Mouse (Mus musculus) G1E-ER4 (cell line): ENCODE results near the gene Acot8. TPM values are rescaled to one million over a fixed set of nuclear protein-coding genes. Genes with fewer than 3 reads are reported as not detected.

ENCODE experiments used
- GATA1 ChIP-seq: IDR thresholded peaks from one replicate; pipeline ENCODE4 v1.8.0; 2012; ENCODE audit warnings: low read length, inconsistent platforms
- polyA plus RNA-seq: library from polyadenylated mRNA; stranded (reverse); fragments of >175 nt; gene quantifications from 2 replicates; pipeline ENCODE4 v1.2.3, GENCODE M21; 2012

The Acot8 gene
- polyA plus RNA-seq, 1 experiment, result 34.2 TPM

- TF ChIP-seq GATA1, result no peak
Measured at GRCm38 (mm10) chr2:164777246-164778014, 27.3 kb downstream of the Acot8 start.

- TF ChIP-seq GATA1, result no peak
Measured at GRCm38 (mm10) chr2:164776801-164777200, 27.9 kb downstream of the Acot8 start.

GRCm38 (mm10) chr2:164776130-164776529 is 28.6 kb downstream of the Acot8 start:
- no peak for TF ChIP-seq GATA1

DNA sequence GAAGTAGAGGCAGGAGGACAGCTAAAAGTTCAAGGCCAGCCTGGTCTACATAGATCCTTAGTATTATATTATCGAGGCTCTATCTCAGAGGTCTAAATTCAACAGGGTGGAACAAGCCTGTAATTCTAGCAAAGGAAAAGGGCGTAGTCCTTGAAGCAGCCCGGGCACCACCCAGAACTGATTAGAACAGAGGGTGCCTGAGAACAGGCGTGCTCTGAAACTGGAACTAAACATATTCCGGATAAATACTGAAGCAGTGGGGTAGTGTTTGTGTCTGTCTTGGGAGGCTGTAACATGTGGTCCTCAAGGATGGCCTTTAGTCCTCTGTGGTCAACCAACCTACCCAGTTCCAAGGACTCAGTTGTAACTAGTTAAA is 30.7 kb downstream of the Acot8 start:
- TF ChIP-seq GATA1, result no peak

DNA sequence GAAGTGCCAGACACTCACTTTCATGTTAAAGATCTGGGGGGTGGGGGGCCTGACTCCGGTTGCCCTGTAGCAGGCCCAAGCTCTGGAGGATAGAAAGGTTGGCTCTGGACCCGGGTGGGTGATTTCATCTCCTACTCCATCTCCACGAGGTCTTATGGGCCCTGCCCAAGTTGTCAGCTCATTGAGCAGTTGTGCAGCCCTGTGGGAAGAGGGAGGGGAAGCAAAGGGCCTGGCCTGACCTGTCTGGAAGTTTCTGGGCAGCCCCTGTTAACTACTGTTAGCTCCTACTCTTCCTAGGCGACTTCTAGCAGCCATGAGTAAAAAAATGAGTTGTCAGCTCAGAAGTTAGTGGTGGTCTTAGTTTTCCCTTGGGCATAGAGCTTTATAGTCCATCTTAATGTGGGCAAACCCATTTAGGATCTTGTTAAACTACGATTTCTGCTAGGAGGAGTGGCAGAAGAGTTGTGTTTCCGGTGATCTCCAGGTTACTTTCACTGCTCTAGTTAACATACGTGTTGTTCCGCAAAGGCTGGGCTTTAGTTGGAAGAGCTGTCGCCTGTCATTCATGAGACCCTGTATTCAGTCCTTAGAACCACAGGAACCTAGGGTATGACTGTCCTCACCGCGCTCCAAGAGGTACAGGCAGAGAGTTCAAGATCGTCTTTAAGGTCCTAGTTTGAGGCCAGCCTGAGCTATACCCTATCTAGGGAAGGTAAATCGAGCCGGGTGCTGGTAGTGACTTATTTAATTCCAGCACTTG is 31.3 kb downstream of the Acot8 start:
- no peak for TF ChIP-seq GATA1

DNA sequence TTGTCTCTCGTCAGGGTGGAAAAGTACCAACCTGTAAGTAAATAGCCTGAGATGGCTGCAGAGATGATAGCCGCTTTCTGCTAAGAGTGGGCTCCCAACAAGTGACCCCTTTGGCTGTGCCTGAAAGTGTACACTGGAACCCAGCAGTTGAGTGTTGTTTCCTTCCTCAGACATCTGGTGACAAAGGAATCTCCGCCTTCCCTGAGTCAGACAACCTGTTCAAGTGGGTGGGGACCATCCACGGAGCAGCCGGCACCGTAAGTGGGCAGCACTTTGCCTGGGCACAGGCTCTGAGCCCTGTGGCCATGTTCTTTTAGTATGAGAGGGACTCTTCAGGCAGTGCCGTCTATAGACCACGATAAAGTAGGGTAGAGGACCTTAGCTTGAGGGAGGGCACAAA is 33.6 kb downstream of the Acot8 start:
- TF ChIP-seq GATA1, result no peak

GRCm38 (mm10) chr2:164770279-164770678 is 34.4 kb downstream of the Acot8 start:
- TF ChIP-seq GATA1, result no peak

GRCm38 (mm10) chr2:164769258-164770037 is 35.2 kb downstream of the Acot8 start, which contains the start of gene Ube2c:
Gene Ube2c (plus strand): TSS chr2:164769898.
- no peak for TF ChIP-seq GATA1

DNA sequence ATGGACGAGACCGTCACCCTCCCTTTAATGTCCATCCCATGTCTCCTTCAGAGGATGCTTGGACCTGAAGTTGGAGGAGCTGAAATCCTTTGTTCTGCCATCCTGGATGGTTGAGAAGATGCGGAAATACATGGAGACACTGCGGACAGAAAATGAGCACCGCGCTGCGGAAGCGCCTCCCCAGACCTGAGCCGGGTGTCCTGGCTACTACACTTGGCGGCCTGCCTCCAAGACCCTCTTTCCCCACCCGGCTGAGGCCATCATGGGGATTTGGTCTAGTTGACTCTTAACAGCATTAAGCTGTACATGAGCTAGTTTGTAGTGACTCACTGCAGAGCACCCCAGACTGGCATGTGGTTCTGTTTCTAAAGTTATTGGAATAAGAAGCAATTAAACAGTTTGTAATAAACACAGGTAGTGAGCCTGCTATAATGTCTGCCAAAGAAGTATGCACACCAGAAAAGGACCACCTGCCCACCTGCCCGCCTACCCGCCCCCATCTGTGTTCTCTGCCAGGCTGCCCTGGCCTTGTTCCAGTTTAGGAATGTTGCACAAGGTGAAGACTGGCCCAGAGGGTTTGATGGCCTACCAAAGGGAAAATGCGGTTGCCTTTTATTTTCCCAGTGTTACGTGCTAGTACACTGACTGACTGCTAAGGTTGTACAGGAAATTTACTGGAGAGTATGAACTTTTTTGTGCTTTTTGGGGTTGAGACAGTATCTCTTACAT is 36.7 kb downstream of the Acot8 start:
- no peak for TF ChIP-seq GATA1

DNA sequence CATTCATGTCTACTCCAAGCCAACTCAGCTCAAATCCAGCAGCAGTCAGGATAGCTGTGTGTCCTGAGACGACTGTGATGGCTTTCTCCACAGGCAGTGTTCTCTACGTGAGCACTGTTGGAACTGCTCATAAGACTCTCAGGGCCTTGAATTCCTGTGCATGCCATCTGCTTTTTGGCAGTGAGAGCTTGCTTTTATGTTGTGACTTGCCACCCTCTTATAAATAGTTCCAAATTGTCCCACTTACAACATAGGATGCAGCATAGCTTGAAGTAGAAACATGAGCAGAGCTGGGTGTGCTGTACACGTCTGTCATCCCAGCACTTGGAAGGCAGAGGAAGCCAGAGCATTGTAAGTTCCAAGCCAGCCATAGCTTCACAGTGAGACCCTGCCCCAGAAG is 38.8 kb downstream of the Acot8 start:
- TF ChIP-seq GATA1, result no peak

GRCm38 (mm10) chr2:164762593-164762992 is 42.1 kb downstream of the Acot8 start:
- TF ChIP-seq GATA1, result no peak

- TF ChIP-seq GATA1, result no peak
Measured at GRCm38 (mm10) chr2:164761971-164762370, 42.7 kb downstream of the Acot8 start.

GRCm38 (mm10) chr2:164761502-164761901 is 43.2 kb downstream of the Acot8 start:
- TF ChIP-seq GATA1, result no peak

- no peak for TF ChIP-seq GATA1
Measured at GRCm38 (mm10) chr2:164760059-164760833, 44.4 kb downstream of the Acot8 start.

- TF ChIP-seq GATA1, result no peak
Measured at GRCm38 (mm10) chr2:164758692-164759091, 46.0 kb downstream of the Acot8 start.
